Mouse (Mus musculus) MEL (cell line): ENCODE measurements at regions not wholly inside any gene's neighbourhood (a gene's known extent, or its start where the extent isn't known, plus 50 kb on each side); places are given as distances from the start of the nearest gene placed in this dataset.

Source experiments
- DNase-seq: peaks from one replicate; pipeline ENCODE4 v3.0.0; 2011; ENCODE audit warnings: low read depth, low spot score
- H3K27ac ChIP-seq: 2 replicates; pipeline ENCODE4 v1.5.1; 2012; ENCODE audit warnings: low read depth, mild to moderate bottlenecking, control low read depth, low read length, moderate library complexity; ENCODE audit not compliant: control insufficient read depth
- H3K27me3 ChIP-seq, 2 experiments: fragments of 150-350 bp in 1 of 2; sonication (generic) in 1 of 2; 2 replicates each; pipeline ENCODE4 v1.6.1; 2012; ENCODE audit warnings: low read length in 2 of 2, mild to moderate bottlenecking in 2 of 2, improper control_type of control experiment in 1 of 2, moderate library complexity in 1 of 2; ENCODE audit not compliant: insufficient read depth in 2 of 2, control insufficient read depth in 1 of 2
- H3K36me3 ChIP-seq, 2 experiments: 2 replicates each; pipeline ENCODE4 v1.6.1; 2012 to 2014; ENCODE audit warnings: low read length in 2 of 2, improper control_type of control experiment in 1 of 2, inconsistent platforms in 1 of 2, mild to moderate bottlenecking in 1 of 2; ENCODE audit not compliant: insufficient read depth in 2 of 2, control insufficient read depth in 1 of 2
- H3K4me1 ChIP-seq, 2 experiments: fragments of 150-350 bp in 1 of 2; sonication (generic) in 1 of 2; 2 replicates each; pipeline ENCODE4 v1.6.1; 2012; ENCODE audit warnings: low read length in 2 of 2, improper control_type of control experiment in 1 of 2, mild to moderate bottlenecking in 1 of 2; ENCODE audit not compliant: insufficient read depth in 2 of 2, control insufficient read depth in 1 of 2
- H3K4me3 ChIP-seq, 2 experiments: fragments of 150-350 bp in 1 of 2; sonication (generic) in 1 of 2; 2 replicates each; pipeline ENCODE4 v1.5.1; 2012; ENCODE audit warnings: low read depth in 2 of 2, low read length in 2 of 2, mild to moderate bottlenecking in 2 of 2, moderate library complexity in 2 of 2, control low read depth in 1 of 2, improper control_type of control experiment in 1 of 2; ENCODE audit not compliant: control insufficient read depth in 1 of 2, insufficient read depth in 1 of 2
- H3K79me2 ChIP-seq: 2 replicates; pipeline ENCODE4 v1.6.1; 2012; ENCODE audit warnings: mild to moderate bottlenecking, low read length, moderate library complexity; ENCODE audit not compliant: control insufficient read depth, poor library complexity, insufficient read depth
- H3K9ac ChIP-seq: 2 replicates; pipeline ENCODE4 v1.6.1; 2012; ENCODE audit warnings: low read depth, mild to moderate bottlenecking, control low read depth, low read length, moderate library complexity; ENCODE audit not compliant: control insufficient read depth, poor library complexity, severe bottlenecking
- H3K9me3 ChIP-seq: fragments of 150-350 bp; sonication (generic); replicated peaks from 2 replicates; pipeline ENCODE4 v1.6.1; 2012; ENCODE audit warnings: mild to moderate bottlenecking, low read length, improper control_type of control experiment, moderate library complexity; ENCODE audit not compliant: insufficient read depth
- BHLHE40 ChIP-seq: IDR thresholded peaks from 2 replicates; pipeline ENCODE4 v1.6.1; 2012; ENCODE audit warnings: low read depth, mild to moderate bottlenecking, inconsistent platforms, low read length, improper control_type of control experiment, borderline replicate concordance
- CHD1 ChIP-seq: IDR thresholded peaks from 2 replicates; pipeline ENCODE4 v1.6.1; 2012; ENCODE audit warnings: low read depth, mild to moderate bottlenecking, inconsistent platforms, low read length, improper control_type of control experiment
- CTCF ChIP-seq, 3 experiments: IDR thresholded peaks in 2 of 3; conservative IDR thresholded peaks in 1 of 3; 2 replicates each; pipeline ENCODE4 v1.5.1; 2011 to 2012; ENCODE audit warnings: low read length in 3 of 3, low read depth in 2 of 3, mild to moderate bottlenecking in 2 of 3, improper control_type of control experiment in 1 of 3, inconsistent platforms in 1 of 3, mixed read lengths in 1 of 3, moderate library complexity in 1 of 3; ENCODE audit not compliant: control insufficient read depth in 1 of 3, insufficient read depth in 1 of 3, poor library complexity in 1 of 3, severe bottlenecking in 1 of 3
- ELF1 ChIP-seq: IDR thresholded peaks from 2 replicates; pipeline ENCODE4 v1.6.1; 2014; ENCODE audit warnings: low read depth, mild to moderate bottlenecking, inconsistent platforms, low read length, improper control_type of control experiment, moderate library complexity
- EP300 ChIP-seq, 2 experiments: IDR thresholded peaks; 2 replicates each; pipeline ENCODE4 v1.6.1; 2011; ENCODE audit warnings: improper control_type of control experiment in 2 of 2, low read length in 2 of 2, low read depth in 1 of 2, mild to moderate bottlenecking in 1 of 2
- ETS1 ChIP-seq: IDR thresholded peaks from 2 replicates; pipeline ENCODE4 v1.6.1; 2012; ENCODE audit warnings: low read depth, mild to moderate bottlenecking, inconsistent platforms, low read length, improper control_type of control experiment, moderate library complexity
- GABPA ChIP-seq: IDR thresholded peaks from 2 replicates; pipeline ENCODE4 v1.6.1; 2012; ENCODE audit warnings: low read depth, mild to moderate bottlenecking, inconsistent platforms, low read length, improper control_type of control experiment, moderate library complexity
- GATA1 ChIP-seq: IDR thresholded peaks from 2 replicates; pipeline ENCODE4 v1.6.1; 2011; ENCODE audit warnings: low read depth, low read length, improper control_type of control experiment
- HCFC1 ChIP-seq: IDR thresholded peaks from 2 replicates; pipeline ENCODE4 v1.6.1; 2012; ENCODE audit warnings: low read depth, mild to moderate bottlenecking, inconsistent platforms, low read length, improper control_type of control experiment, moderate library complexity
- KAT2A ChIP-seq: conservative IDR thresholded peaks from 2 replicates; pipeline ENCODE4 v1.6.1; 2012; ENCODE audit warnings: low read depth, low read length, improper control_type of control experiment, inconsistent platforms
- MAFK ChIP-seq: IDR thresholded peaks from 2 replicates; pipeline ENCODE4 v1.6.1; 2011; ENCODE audit warnings: low read depth, mild to moderate bottlenecking, low read length, improper control_type of control experiment, borderline replicate concordance
- MAZ ChIP-seq: IDR thresholded peaks from 2 replicates; pipeline ENCODE4 v1.6.1; 2012; ENCODE audit warnings: low read depth, mild to moderate bottlenecking, inconsistent platforms, low read length, improper control_type of control experiment
- MEF2A ChIP-seq: IDR thresholded peaks from 2 replicates; pipeline ENCODE4 v1.6.1; 2014; ENCODE audit warnings: low read depth, mild to moderate bottlenecking, inconsistent platforms, low read length, improper control_type of control experiment; ENCODE audit not compliant: poor library complexity, insufficient replicate concordance, severe bottlenecking; ENCODE audit errors: extremely low read depth
- MYB ChIP-seq: IDR thresholded peaks from 2 replicates; pipeline ENCODE4 v1.6.1; 2011; ENCODE audit warnings: mild to moderate bottlenecking, low read depth, low read length, improper control_type of control experiment
- NELFE ChIP-seq: IDR thresholded peaks from 2 replicates; pipeline ENCODE4 v1.6.1; 2011; ENCODE audit warnings: low read depth, low read length, improper control_type of control experiment
- POLR2A ChIP-seq, 2 experiments: IDR thresholded peaks; 2 replicates each; pipeline ENCODE4 v1.6.1; 2011 to 2012; ENCODE audit warnings: low read length in 2 of 2, mild to moderate bottlenecking in 2 of 2, control low read depth in 1 of 2, improper control_type of control experiment in 1 of 2, low read depth in 1 of 2, moderate library complexity in 1 of 2; ENCODE audit not compliant: control insufficient read depth in 1 of 2, insufficient read depth in 1 of 2, poor library complexity in 1 of 2
- POLR2AphosphoS2 ChIP-seq: IDR thresholded peaks from 2 replicates; pipeline ENCODE4 v1.6.1; 2011; ENCODE audit warnings: low read length, improper control_type of control experiment
- RAD21 ChIP-seq: IDR thresholded peaks from 2 replicates; pipeline ENCODE4 v1.6.1; 2011; ENCODE audit warnings: mild to moderate bottlenecking, low read depth, low read length, improper control_type of control experiment
- RCOR1 ChIP-seq: IDR thresholded peaks from 2 replicates; pipeline ENCODE4 v1.6.1; 2012; ENCODE audit warnings: low read depth, mild to moderate bottlenecking, inconsistent platforms, low read length, improper control_type of control experiment
- TAL1 ChIP-seq: IDR thresholded peaks from 2 replicates; pipeline ENCODE4 v1.6.1; 2012; ENCODE audit warnings: mild to moderate bottlenecking, inconsistent platforms, low read length, moderate library complexity, mixed read lengths
- TBP ChIP-seq: IDR thresholded peaks from 2 replicates; pipeline ENCODE4 v1.8.0; 2011; ENCODE audit warnings: low read depth, low read length, improper control_type of control experiment
- TCF12 ChIP-seq: IDR thresholded peaks from 2 replicates; pipeline ENCODE4 v1.6.1; 2014; ENCODE audit warnings: low read depth, mild to moderate bottlenecking, inconsistent platforms, low read length, improper control_type of control experiment, moderate library complexity
- USF1 ChIP-seq: IDR thresholded peaks from 2 replicates; pipeline ENCODE4 v1.6.1; 2014; ENCODE audit warnings: low read depth, mild to moderate bottlenecking, inconsistent platforms, low read length, improper control_type of control experiment, moderate library complexity
- USF2 ChIP-seq, 2 experiments: IDR thresholded peaks; 2 replicates each; pipeline ENCODE4 v1.6.1; 2011 to 2012; ENCODE audit warnings: improper control_type of control experiment in 2 of 2, low read length in 2 of 2, borderline replicate concordance in 1 of 2, inconsistent platforms in 1 of 2, low read depth in 1 of 2, mild to moderate bottlenecking in 1 of 2; ENCODE audit not compliant: insufficient read depth in 1 of 2
- ZKSCAN1 ChIP-seq: IDR thresholded peaks from 2 replicates; pipeline ENCODE4 v1.6.1; 2012; ENCODE audit warnings: low read depth, mild to moderate bottlenecking, inconsistent platforms, low read length, improper control_type of control experiment, moderate library complexity
- ZMIZ1 ChIP-seq: IDR thresholded peaks from 2 replicates; pipeline ENCODE4 v1.6.1; 2012; ENCODE audit warnings: low read depth, mild to moderate bottlenecking, inconsistent platforms, low read length, improper control_type of control experiment, moderate library complexity

GRCm38 (mm10) chr15:50246418-50247186, 3638.1 kb upstream of the Gm7489 start:
- Histone ChIP-seq H3K27me3 (no peaks in the 10 kb centered on the region), H3K9me3 (no peaks in the 10 kb centered on the region), H3K4me3 (no peak overlapping the region), H3K9ac (no peak overlapping the region), H3K79me2 (no peaks in the 10 kb centered on the region), H3K27ac (no peak overlapping the region), H3K36me3 (peaks cover 0 to 2% of the 10 kb centered on the region in 2 experiments; a peak in 2 of 4 replicates), H3K4me1 (no peaks in the 10 kb centered on the region)
- TF ChIP-seq POLR2AphosphoS2: no peak
- no peak for TF ChIP-seq USF1
- no peak for TF ChIP-seq KAT2A
- TF ChIP-seq GABPA: no peak
- TF ChIP-seq ELF1: no peak
- no peak for TF ChIP-seq MEF2A
- no peak for TF ChIP-seq POLR2A (IDR thresholded peaks at IDR 0.05; ENCODE audit: control insufficient read depth in 1 of 2, insufficient read depth in 1 of 2, low read depth in 1 of 2, low read length in 2 of 2, poor library complexity in 1 of 2)
- TF ChIP-seq EP300 (IDR thresholded peaks at IDR 0.05; ENCODE audit: low read depth in 1 of 2, low read length in 2 of 2): no peak
- TF ChIP-seq NELFE: no peak
- TF ChIP-seq TBP: no peak
- no peak for TF ChIP-seq USF2 (IDR thresholded peaks at IDR 0.05; ENCODE audit: borderline replicate concordance in 1 of 2, insufficient read depth in 1 of 2, low read depth in 1 of 2, low read length in 2 of 2)
- no peak for TF ChIP-seq BHLHE40
- no peak for TF ChIP-seq ZMIZ1
- no peak for TF ChIP-seq MYB
- DNase-seq: no peak

- H3K36me3 ChIP-seq: peaks cover 0 to 11% of the 10 kb centered on the region in 2 experiments; a peak in 2 of 4 replicates
- H3K27me3 ChIP-seq: no peaks in the 10 kb centered on the region
- H3K9me3 ChIP-seq: no peaks in the 10 kb centered on the region
- peak; percentile 87 for TF ChIP-seq GABPA
- TF ChIP-seq POLR2AphosphoS2: no peak
- no peak for TF ChIP-seq RAD21
- no peak for TF ChIP-seq MAZ
- no peak for TF ChIP-seq CHD1
- TF ChIP-seq EP300 (IDR thresholded peaks at IDR 0.05; ENCODE audit: low read depth in 1 of 2, low read length in 2 of 2): peak; percentile 81 to 85
- TF ChIP-seq TCF12: peak; percentile 44; the same call in 1 of the 2 replicates
- TF ChIP-seq ZKSCAN1: peak; percentile 80; the same call in 1 of the 2 replicates
- peak; percentile 84 for TF ChIP-seq ETS1
- no peak for TF ChIP-seq TAL1
- TF ChIP-seq TBP: no peak
- TF ChIP-seq HCFC1: no peak
- no peak for TF ChIP-seq CTCF (IDR thresholded peaks at IDR 0.05 in 2 of 3, conservative IDR thresholded peaks at IDR 0.05 in 1 of 3; ENCODE audit: control insufficient read depth in 1 of 3, insufficient read depth in 1 of 3, low read depth in 2 of 3, low read length in 3 of 3, poor library complexity in 1 of 3, severe bottlenecking in 1 of 3)
- 0 out of 2 replicates have a peak, but pooled peaks have one; percentile 25 for TF ChIP-seq MYB
- peak; percentile 83 for TF ChIP-seq MAFK
- peak; percentile 55; the same call in 1 of the 2 replicates for TF ChIP-seq RCOR1
- no peak for TF ChIP-seq NELFE
- peak; percentile 83 for TF ChIP-seq GATA1
- no peak for TF ChIP-seq BHLHE40
- H3K27ac ChIP-seq: peak overlapping the region; percentile 36; the same call in 1 of the 2 replicates
- H3K79me2 ChIP-seq: no peaks in the 10 kb centered on the region
- H3K4me1 ChIP-seq: peaks cover 0 to 6% of the 10 kb centered on the region in 2 experiments; a peak in 1 of 4 replicates
- peak; percentile 80 for DNase-seq
- H3K4me3 ChIP-seq: no peak overlapping the region
- no peak overlapping the region for H3K9ac ChIP-seq
These were observed 3624.6 kb upstream of the Gm7489 start for GRCm38 (mm10) chr15:50260057-50260456.
